Mouse (Mus musculus): Measurements from ENCODE around the gene Gprc5c.

- TF ChIP-seq EP300 (IDR thresholded peaks at IDR 0.05) (no peak), CTCF (IDR thresholded peaks at IDR 0.05) (no peak)
These were observed 2.4 kb downstream of the Gprc5c start for GRCm38 (mm10) chr11:114853174-114853838.

Data from lung, postnatal 0 days (tissue).